Mouse (Mus musculus) c-Kit-positive CD71-negative TER-119-negative erythroid progenitor cells, embryonic 14.5 days (primary cell): ENCODE data around the gene Vmn1r20.
"Not testable (repeated sequence)": the region's sequence is repeated elsewhere in the genome, so short reads cannot be mapped to it uniquely, and the experiment has no call there.

ENCODE experiments used
- DNase-seq: peaks from one replicate; pipeline ENCODE4 v3.0.0-alpha.2; 2013; ENCODE audit warnings: low read depth

Gene Vmn1r20

GRCm38 (mm10) chr6:57428630-57429029 is at the start of gene Vmn1r20:
TSS of gene Vmn1r20 (plus strand) at chr6:57428930.
- no peak for DNase-seq

GRCm38 (mm10) chr6:57395683-57396082 is 33.0 kb upstream of the Vmn1r20 start, which contains the start of gene Vmn1r18:
TSS of gene Vmn1r18 (minus strand) at chr6:57395783.
- no peak for DNase-seq

GRCm38 (mm10) chr6:57403480-57403879 is 25.2 kb upstream of the Vmn1r20 start, which contains the start of gene Vmn1r19:
TSS of gene Vmn1r19 (plus strand) at chr6:57403780.
- not testable (repeated sequence) for DNase-seq

GRCm38 (mm10) chr6:57431196-57431595 is 2.5 kb downstream of the Vmn1r20 start:
- DNase-seq: no peak

GRCm38 (mm10) chr6:57468161-57468560 is 39.4 kb downstream of the Vmn1r20 start:
- DNase-seq: not testable (repeated sequence)
